16 mouse cellular contexts compared by ENCODE assay signal in genomic region chr2:106513025-106513386, GRCm38 (mm10).
DNase-seq lines count a peak whose midpoint lies in the region; ATAC-seq lines count a peak whose summit lies in the region.
"Had no signal": no experiment of that assay in that cellular context is flagged by ENCODE, and none has a peak within 500 bp of the region (broad histone marks: within the 10 kb centered on the region; RNA-seq: fewer than 3 reads in every experiment).

No protein-coding gene starts in this region.

- H3K27ac ChIP-seq in forebrain, embryonic 10.5 days = peak overlapping the region; percentile 65
- H3K27ac ChIP-seq in hindbrain, embryonic 14.5 days = peak overlapping the region; percentile 68
- peak overlapping the region; percentile 70 for H3K27ac ChIP-seq in midbrain, embryonic 16.5 days (ENCODE audit: low read length)
- H3K27ac ChIP-seq: liver, embryonic 14.5 days had no signal

- H3K27me3 ChIP-seq in forebrain, embryonic 10.5 days (ENCODE audit: poor library complexity, severe bottlenecking) = no peaks in the 10 kb centered on the region
- H3K27me3 ChIP-seq in hindbrain, embryonic 14.5 days (ENCODE audit: control insufficient read depth, insufficient read depth, low read length) = no peaks in the 10 kb centered on the region; the same call in 1 of the 2 replicates
- no peaks in the 10 kb centered on the region for H3K27me3 ChIP-seq in midbrain, embryonic 16.5 days (ENCODE audit: control insufficient read depth, insufficient read depth, low read depth, low read length)
- H3K27me3 ChIP-seq: heart, embryonic 12.5 days had no signal

- peak overlapping the region; percentile 38 for H3K4me2 ChIP-seq in hindbrain, embryonic 14.5 days (replicated peaks)
- H3K4me2 ChIP-seq in midbrain, embryonic 16.5 days (ENCODE audit: low read length) = peak overlapping the region; percentile 50

- intact Hi-C loops in heart, postnatal 14 days (cut with DNase I) = no loop called here

- no peak overlapping the region for H3K4me3 ChIP-seq in forebrain, embryonic 10.5 days
- peak overlapping the region; percentile 4; the same call in 1 of the 2 replicates for H3K4me3 ChIP-seq in hindbrain, embryonic 14.5 days (replicated peaks; ENCODE audit: low read length)
- H3K4me3 ChIP-seq in midbrain, embryonic 16.5 days (ENCODE audit: low read depth, low read length) = no peak overlapping the region
- H3K4me3 ChIP-seq: heart, embryonic 12.5 days had no signal

- 0 out of 2 replicates have a peak overlapping the region, but pooled peaks have one; percentile 18 for H3K9ac ChIP-seq in hindbrain, embryonic 14.5 days
- no peak overlapping the region; the same call in 1 of the 2 replicates for H3K9ac ChIP-seq in midbrain, embryonic 16.5 days (ENCODE audit: low read depth, low read length)
- H3K9ac ChIP-seq: heart, embryonic 12.5 days; liver, embryonic 14.5 days had no signal

- H3K4me1 ChIP-seq in forebrain, embryonic 10.5 days = peaks cover 21% of the 10 kb centered on the region
- H3K4me1 ChIP-seq in hindbrain, embryonic 14.5 days (replicated peaks; ENCODE audit: control insufficient read depth, insufficient read depth, low read length) = peaks cover 7% of the 10 kb centered on the region
- H3K4me1 ChIP-seq in midbrain, embryonic 16.5 days (ENCODE audit: control insufficient read depth, insufficient read depth, low read length) = peaks cover 12% of the 10 kb centered on the region

- no peaks in the 10 kb centered on the region for H3K36me3 ChIP-seq in forebrain, embryonic 10.5 days (replicated peaks)
- no peaks in the 10 kb centered on the region for H3K36me3 ChIP-seq in hindbrain, embryonic 14.5 days (replicated peaks; ENCODE audit: control insufficient read depth, insufficient read depth)
- H3K36me3 ChIP-seq in midbrain, embryonic 16.5 days (ENCODE audit: control insufficient read depth, insufficient read depth, low read length) = no peaks in the 10 kb centered on the region
- H3K36me3 ChIP-seq: heart, embryonic 12.5 days had no signal

- peak; percentile 86 for ATAC-seq in hindbrain, embryonic 14.5 days (ENCODE audit: low FRiP score)
- peak; percentile 89 for ATAC-seq in midbrain, embryonic 16.5 days
- ATAC-seq in cerebellum, adult (ENCODE audit: insufficient number of reproducible peaks, low FRiP score, low TSS enrichment) = no peak

- 33% methylated on average over 5 of the region's 5 CpGs for WGBS in forebrain, embryonic 10.5 days
- WGBS in hindbrain, embryonic 14.5 days = 28% methylated on average over 5 of the region's 5 CpGs
- WGBS in midbrain, embryonic 16.5 days = 15% methylated on average over 5 of the region's 5 CpGs

- no peaks in the 10 kb centered on the region for H3K9me3 ChIP-seq in forebrain, embryonic 10.5 days
- no peaks in the 10 kb centered on the region for H3K9me3 ChIP-seq in hindbrain, embryonic 14.5 days (ENCODE audit: control insufficient read depth, low read length)
- no peaks in the 10 kb centered on the region for H3K9me3 ChIP-seq in midbrain, embryonic 16.5 days (replicated peaks; ENCODE audit: control insufficient read depth, low read length, poor library complexity, severe bottlenecking)

- peak; percentile 23 for DNase-seq in heart, adult 11 months
- no peak for DNase-seq in heart, postnatal 14 days
- DNase-seq in forebrain, embryonic 10.5 days (ENCODE audit: extremely low spot score, low spot score) = peak; percentile 43
- DNase-seq in hindbrain, embryonic 14.5 days (ENCODE audit: low spot score) = no peak
- no peak for DNase-seq in urinary bladder, adult 2 months (ENCODE audit: low spot score)
- DNase-seq in urinary bladder, postnatal 10 days (ENCODE audit: low spot score) = no peak
- DNase-seq: cerebellum, adult 2 months; gastrocnemius, postnatal 10 days; left cerebral cortex, postnatal 4 days; lung, postnatal 10 days; right cerebral cortex, postnatal 4 days; thymus, postnatal 14 days had no signal

Comparison
In these comparisons a context has a peak if more than half of its experiments do, and no peak if none do; other contexts are left out.
1. DNase-seq: peak in heart, adult 11 months (single experiment) and forebrain, embryonic 10.5 days (single experiment); none in heart, postnatal 14 days (0 of 2), hindbrain, embryonic 14.5 days (single experiment), urinary bladder, adult 2 months (single experiment) and urinary bladder, postnatal 10 days (single experiment).
2. Peak in every context shown above with its lines, with median percentiles within 50 percentile points of each other: H3K27ac ChIP-seq.